Mouse (Mus musculus) CH12.LX (cell line): ENCODE measurements around the gene Dhx33. TPM values are rescaled to one million over a fixed set of nuclear protein-coding genes. Genes with fewer than 3 reads are reported as not detected.

Experiments
- DNase-seq: peaks from one replicate; pipeline ENCODE4 v3.0.0-alpha.2; 2013; ENCODE audit errors: extremely low read depth
- H3K27ac ChIP-seq: 2 replicates; pipeline ENCODE4 v1.5.1; 2012; ENCODE audit warnings: low read depth, mild to moderate bottlenecking, control low read depth, moderate library complexity; ENCODE audit not compliant: insufficient read depth
- H3K27me3 ChIP-seq: replicated peaks from 2 replicates; pipeline ENCODE3; 2012; ENCODE audit warnings: inconsistent platforms
- H3K36me3 ChIP-seq, 2 experiments: replicated peaks in 1 of 2; 2 replicates each; pipeline versions ENCODE3 to v1.6.1; 2012; ENCODE audit warnings: inconsistent platforms in 1 of 2, low read length in 1 of 2, mild to moderate bottlenecking in 1 of 2, mixed read lengths in 1 of 2, moderate library complexity in 1 of 2; ENCODE audit not compliant: control insufficient read depth in 1 of 2, insufficient read depth in 1 of 2
- H3K4me1 ChIP-seq, 2 experiments: 2 replicates each; pipeline ENCODE4 v1.6.1; 2012; ENCODE audit warnings: inconsistent platforms in 1 of 2, moderate library complexity in 1 of 2; ENCODE audit not compliant: insufficient read depth in 2 of 2, control insufficient read depth in 1 of 2
- H3K4me2 ChIP-seq: 2 replicates; pipeline ENCODE4 v1.6.1; 2012; ENCODE audit warnings: low read depth, mild to moderate bottlenecking, control low read depth; ENCODE audit not compliant: poor library complexity, insufficient read depth, severe bottlenecking
- H3K4me3 ChIP-seq, 3 experiments: fragments of 150-350 bp in 1 of 3; sonication (generic) in 1 of 3; replicated peaks in 1 of 3; 2 replicates each; pipeline versions ENCODE3 to v1.5.1; 2011 to 2012; ENCODE audit warnings: low read depth in 2 of 3, low read length in 2 of 3, mild to moderate bottlenecking in 2 of 3, moderate library complexity in 2 of 3, control low read depth in 1 of 3, improper control_type of control experiment in 1 of 3, inconsistent platforms in 1 of 3, mixed read lengths in 1 of 3; ENCODE audit not compliant: poor library complexity in 1 of 3
- H3K79me2 ChIP-seq: replicated peaks from 2 replicates; pipeline ENCODE4 v1.6.1; 2012; ENCODE audit warnings: mild to moderate bottlenecking, moderate library complexity; ENCODE audit not compliant: control insufficient read depth, poor library complexity, insufficient read depth, severe bottlenecking; ENCODE audit errors: extremely low read depth
- H3K9ac ChIP-seq: 2 replicates; pipeline ENCODE4 v1.6.1; 2012; ENCODE audit warnings: low read depth, mild to moderate bottlenecking, control low read depth, moderate library complexity; ENCODE audit not compliant: insufficient read depth
- H3K9me3 ChIP-seq: replicated peaks from 2 replicates; pipeline ENCODE3; 2012; ENCODE audit warnings: low read length, inconsistent platforms, mixed read lengths
- BHLHE40 ChIP-seq: IDR thresholded peaks from 2 replicates; pipeline ENCODE4 v1.6.1; 2011; ENCODE audit warnings: mild to moderate bottlenecking, low read depth, low read length, improper control_type of control experiment
- EP300 ChIP-seq: IDR thresholded peaks from 2 replicates; pipeline ENCODE4 v1.6.1; 2011; ENCODE audit warnings: low read length, improper control_type of control experiment
- ETS1 ChIP-seq: conservative IDR thresholded peaks from 2 replicates; pipeline ENCODE4 v1.6.1; 2012; ENCODE audit warnings: low read depth, mild to moderate bottlenecking, inconsistent platforms, low read length, improper control_type of control experiment, moderate library complexity
- IRF4 ChIP-seq: IDR thresholded peaks from 2 replicates; pipeline ENCODE4 v1.6.1; 2014; ENCODE audit warnings: low read depth, mild to moderate bottlenecking, inconsistent platforms, low read length, improper control_type of control experiment
- MAZ ChIP-seq: IDR thresholded peaks from 2 replicates; pipeline ENCODE4 v1.6.1; 2012; ENCODE audit warnings: low read depth, mild to moderate bottlenecking, inconsistent platforms, low read length, improper control_type of control experiment, moderate library complexity
- NELFE ChIP-seq: IDR thresholded peaks from 2 replicates; pipeline ENCODE4 v1.6.1; 2011; ENCODE audit warnings: low read depth, low read length, improper control_type of control experiment
- POLR2A ChIP-seq: IDR thresholded peaks from 2 replicates; pipeline ENCODE4 v1.6.1; 2011; ENCODE audit warnings: low read depth, mild to moderate bottlenecking, improper control_type of control experiment, low read length
- POLR2AphosphoS2 ChIP-seq: IDR thresholded peaks from 2 replicates; pipeline ENCODE4 v1.6.1; 2011; ENCODE audit warnings: low read depth, low read length, improper control_type of control experiment
- RAD21 ChIP-seq: IDR thresholded peaks from 2 replicates; pipeline ENCODE4 v1.6.1; 2011; ENCODE audit warnings: low read depth, mild to moderate bottlenecking, low read length, improper control_type of control experiment, moderate library complexity
- SIN3A ChIP-seq: IDR thresholded peaks from 2 replicates; pipeline ENCODE4 v1.6.1; 2012; ENCODE audit warnings: low read length, improper control_type of control experiment, inconsistent platforms
- USF1 ChIP-seq: IDR thresholded peaks from 2 replicates; pipeline ENCODE4 v1.6.1; 2014; ENCODE audit warnings: low read depth, mild to moderate bottlenecking, inconsistent platforms, low read length, improper control_type of control experiment
- ZNF384 ChIP-seq: IDR thresholded peaks from 2 replicates; pipeline ENCODE4 v1.6.1; 2012; ENCODE audit warnings: low read depth, low read length, improper control_type of control experiment, inconsistent platforms
- dilution Hi-C: fragments of 300-500 bp; cut with MboI; formaldehyde crosslinking; loops from 2 replicates; pipeline ENCODE4 v1.14.3; 2020; ENCODE audit warnings: low sequenced_read_pairs; ENCODE audit not compliant: extremely low pct_unique_long_range_greater_than_20kb, extremely low pct_ligation_motif_present
- in situ Hi-C: fragments of 300-500 bp; cut with MboI; formaldehyde crosslinking; loops from 3 replicates; pipeline ENCODE4 v1.14.3; 2019; ENCODE audit warnings: low sequenced_read_pairs, low pct_ligation_motif_present, low pct_unique_long_range_greater_than_20kb, mixed read lengths
- polyA plus RNA-seq: library from polyadenylated mRNA; unstranded; fragments of >175 nt; gene quantifications from 2 replicates; pipeline ENCODE4 v1.2.1, GENCODE M21; 2012; ENCODE audit warnings: low read depth; ENCODE audit not compliant: insufficient read length
- total RNA-seq, 2 experiments: library from RNA; depleted of rRNA; stranded (reverse); fragments of 300-350 nt in 1 of 2; fragments of >200 nt in 1 of 2; gene quantifications; 2 replicates each; pipeline ENCODE4 v1.2.3; 2012 to 2014

Dhx33 gene
- total and polyA plus RNA-seq, 3 experiments: 34.4 to 55.9 (median 43.0) TPM

- TF ChIP-seq ETS1 (0 out of 2 replicates have a peak, but pooled peaks have one; percentile 20), IRF4 (peak; percentile 45; the same call in 1 of the 2 replicates), POLR2AphosphoS2 (no peak), NELFE (peak; percentile 71), ZNF384 (no peak), RAD21 (no peak), POLR2A (peak; percentile 91), EP300 (no peak)
Measured at GRCm38 (mm10) chr11:70982557-70983228, 21.5 kb downstream of the Dhx33 start, which contains the start of gene C1qbp (continued).

- Histone ChIP-seq H3K27ac (no peak overlapping the region), H3K9ac (peak overlapping the region; percentile 93)
- DNase-seq: no peak
Measured at GRCm38 (mm10) chr11:70982030-70982429, 22.2 kb downstream of the Dhx33 start.

GRCm38 (mm10) chr11:70980751-70981510 lies 23.3 kb downstream of the Dhx33 start:
- no peaks in the 10 kb centered on the region for H3K27me3 ChIP-seq
- DNase-seq: no peak
- H3K4me3 ChIP-seq: peak overlapping the region; percentile 18 to 84 (median 70)
- dilution Hi-C loops: no loop called here
- H3K27ac ChIP-seq: peak overlapping the region; percentile 3; the same call in 1 of the 2 replicates
- peaks cover 16 to 36% of the 10 kb centered on the region in 2 experiments for H3K4me1 ChIP-seq
- H3K79me2 ChIP-seq: peaks cover 41% of the 10 kb centered on the region
- H3K9me3 ChIP-seq: no peaks in the 10 kb centered on the region
- in situ Hi-C loops: no loop called here
- peak; percentile 66 for TF ChIP-seq BHLHE40
- no peak for TF ChIP-seq USF1
- peak overlapping the region; percentile 78 for H3K4me2 ChIP-seq
- peak overlapping the region; percentile 93 for H3K9ac ChIP-seq
- H3K36me3 ChIP-seq: peaks cover 62 to 77% of the 10 kb centered on the region in 2 experiments

More at GRCm38 (mm10) chr11:70982030-70982429, 22.2 kb downstream of the Dhx33 start:
- Histone ChIP-seq H3K79me2 (peaks cover 41% of the 10 kb centered on the region), H3K36me3 (peaks cover 63 to 77% of the 10 kb centered on the region in 2 experiments), H3K4me2 (peak overlapping the region; percentile 78), H3K9me3 (no peaks in the 10 kb centered on the region), H3K4me1 (peaks cover 16 to 36% of the 10 kb centered on the region in 2 experiments), H3K4me3 (peak overlapping the region; percentile 70 to 88 (median 84)), H3K27me3 (no peaks in the 10 kb centered on the region)
- dilution Hi-C loops: no loop called here
- in situ Hi-C loops: no loop called here
- TF ChIP-seq MAZ: no peak
- 0 out of 2 replicates have a peak, but pooled peaks have one; percentile 25 for TF ChIP-seq SIN3A
